Mouse (Mus musculus): ENCODE data around the gene Rtn2. TPM values are rescaled to one million over a fixed set of nuclear protein-coding genes. Genes with fewer than 3 reads are reported as not detected.

Gene Rtn2
- total RNA-seq, 1 experiment, result 9.9 TPM

- H3K4me3 ChIP-seq (ENCODE audit: insufficient read depth in 1 of 2, low read depth in 1 of 2, low read length in 2 of 2, poor library complexity in 1 of 2, severe bottlenecking in 1 of 2), result peak overlapping the region; percentile 4 to 44; a peak in 3 of 4 replicates
- no peak overlapping the region for H3K27ac ChIP-seq (ENCODE audit: insufficient read depth, low read depth, low read length, poor library complexity, severe bottlenecking)
- H3K36me3 ChIP-seq (ENCODE audit: control insufficient read depth, insufficient read depth, low read length, poor library complexity, severe bottlenecking), result no peaks in the 10 kb centered on the region
- peaks cover under 1 to 10% of the 10 kb centered on the region in 2 experiments; a peak in 2 of 4 replicates for H3K4me1 ChIP-seq (ENCODE audit: control insufficient read depth in 2 of 2, insufficient read depth in 2 of 2, low read length in 2 of 2, poor library complexity in 1 of 2)
- in situ Hi-C loops (cut with MboI; ENCODE audit: low sequenced_read_pairs in 2 of 2, unreplicated experiment in 2 of 2), result no loop called here
- TF ChIP-seq ZNF384 (IDR thresholded peaks at IDR 0.05; ENCODE audit: low read depth, low read length) (no peak), ZC3H11A (IDR thresholded peaks at IDR 0.05; ENCODE audit: borderline replicate concordance, low read depth, low read length) (no peak), CHD2 (IDR thresholded peaks at IDR 0.05; ENCODE audit: low read depth, low read length) (no peak), HCFC1 (IDR thresholded peaks at IDR 0.05; ENCODE audit: borderline replicate concordance, insufficient read depth, low read length) (no peak), MAFK (IDR thresholded peaks at IDR 0.05; ENCODE audit: insufficient read depth, low read depth, low read length) (no peak)
- H3K9me3 ChIP-seq (ENCODE audit: control insufficient read depth, insufficient read depth, low read depth, low read length), result no peaks in the 10 kb centered on the region
- peak overlapping the region; percentile 33 for H3K9ac ChIP-seq (ENCODE audit: insufficient read depth, low read depth, low read length, poor library complexity, severe bottlenecking)
- DNase-seq (ENCODE audit: low read depth, low spot score), result peak; percentile 78
Measured at GRCm38 (mm10) chr7:19327128-19327527, 44.7 kb downstream of the Rtn2 start.

- Histone ChIP-seq H3K9me3 (ENCODE audit: control insufficient read depth, insufficient read depth, low read depth, low read length) (no peaks in the 10 kb centered on the region), H3K4me1 (ENCODE audit: control insufficient read depth in 2 of 2, insufficient read depth in 2 of 2, low read length in 2 of 2, poor library complexity in 1 of 2) (peaks cover 2 to 10% of the 10 kb centered on the region in 2 experiments; a peak in 2 of 4 replicates), H3K9ac (ENCODE audit: insufficient read depth, low read depth, low read length, poor library complexity, severe bottlenecking) (no peak overlapping the region), H3K36me3 (ENCODE audit: control insufficient read depth, insufficient read depth, low read length, poor library complexity, severe bottlenecking) (no peaks in the 10 kb centered on the region), H3K4me3 (ENCODE audit: insufficient read depth in 1 of 2, low read depth in 1 of 2, low read length in 2 of 2, poor library complexity in 1 of 2, severe bottlenecking in 1 of 2) (no peak overlapping the region), H3K27ac (ENCODE audit: insufficient read depth, low read depth, low read length, poor library complexity, severe bottlenecking) (no peak overlapping the region)
- no peak for DNase-seq (ENCODE audit: low read depth, low spot score)
- in situ Hi-C loops (cut with MboI; ENCODE audit: low sequenced_read_pairs in 2 of 2, unreplicated experiment in 2 of 2), result no loop called here
- no peak for TF ChIP-seq HCFC1 (IDR thresholded peaks at IDR 0.05; ENCODE audit: borderline replicate concordance, insufficient read depth, low read length)
- TF ChIP-seq ZNF384 (IDR thresholded peaks at IDR 0.05; ENCODE audit: low read depth, low read length), result no peak
- no peak for TF ChIP-seq ZC3H11A (IDR thresholded peaks at IDR 0.05; ENCODE audit: borderline replicate concordance, low read depth, low read length)
- no peak for TF ChIP-seq MAFK (IDR thresholded peaks at IDR 0.05; ENCODE audit: insufficient read depth, low read depth, low read length)
- no peak for TF ChIP-seq CHD2 (IDR thresholded peaks at IDR 0.05; ENCODE audit: low read depth, low read length)
Measured at GRCm38 (mm10) chr7:19327782-19328181, 45.4 kb downstream of the Rtn2 start.

DNA sequence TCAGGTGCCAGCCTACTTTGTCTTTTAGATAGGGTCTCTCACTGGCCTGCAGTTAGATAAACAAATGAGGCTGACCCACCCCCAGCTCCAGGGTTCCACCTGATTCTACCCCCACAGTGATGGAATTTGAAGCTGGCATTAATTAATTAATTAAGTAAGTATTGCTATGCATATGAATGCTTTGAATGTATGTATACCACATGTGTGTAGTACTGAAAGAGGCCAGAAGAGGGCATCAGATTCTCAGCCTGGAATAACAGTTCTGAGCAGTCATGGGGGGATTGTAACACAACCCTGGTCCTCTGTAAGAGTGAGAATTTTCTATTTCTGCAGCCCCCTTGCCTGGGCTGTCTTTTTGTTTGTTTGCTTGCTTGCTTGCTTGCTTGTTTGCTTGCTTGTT lies 46.0 kb downstream of the Rtn2 start:
- TF ChIP-seq ZNF384 (IDR thresholded peaks at IDR 0.05; ENCODE audit: low read depth, low read length) (no peak), MAFK (IDR thresholded peaks at IDR 0.05; ENCODE audit: insufficient read depth, low read depth, low read length) (no peak), CHD2 (IDR thresholded peaks at IDR 0.05; ENCODE audit: low read depth, low read length) (no peak), HCFC1 (IDR thresholded peaks at IDR 0.05; ENCODE audit: borderline replicate concordance, insufficient read depth, low read length) (no peak), ZC3H11A (IDR thresholded peaks at IDR 0.05; ENCODE audit: borderline replicate concordance, low read depth, low read length) (no peak)
- peaks cover 2 to 10% of the 10 kb centered on the region in 2 experiments; a peak in 2 of 4 replicates for H3K4me1 ChIP-seq (ENCODE audit: control insufficient read depth in 2 of 2, insufficient read depth in 2 of 2, low read length in 2 of 2, poor library complexity in 1 of 2)

DNA sequence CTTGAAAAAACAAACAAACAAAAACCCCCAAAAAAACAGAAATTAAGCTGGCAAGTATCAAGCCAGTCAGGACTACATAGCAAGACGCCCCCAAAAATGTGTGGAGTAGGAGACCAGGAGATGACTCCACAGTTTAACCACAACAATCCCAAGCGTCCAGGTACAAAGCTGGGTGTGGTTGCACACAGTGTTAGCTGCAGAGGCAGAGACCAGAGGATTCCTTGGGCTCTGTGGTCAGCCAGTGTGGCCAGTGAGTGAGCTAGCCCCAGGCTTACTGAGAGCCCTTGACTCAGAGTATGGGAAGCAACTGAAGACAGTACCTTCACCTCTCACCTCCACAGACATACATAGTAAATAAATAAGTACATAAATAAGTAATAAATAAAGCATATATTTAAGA lies 49.5 kb downstream of the Rtn2 start:
- no peak for DNase-seq (ENCODE audit: low read depth, low spot score)
- no peaks in the 10 kb centered on the region for H3K9me3 ChIP-seq (ENCODE audit: control insufficient read depth, insufficient read depth, low read depth, low read length)
- in situ Hi-C loops (cut with MboI; ENCODE audit: low sequenced_read_pairs in 2 of 2, unreplicated experiment in 2 of 2), result no loop called here
- TF ChIP-seq CHD2 (IDR thresholded peaks at IDR 0.05; ENCODE audit: low read depth, low read length) (no peak), HCFC1 (IDR thresholded peaks at IDR 0.05; ENCODE audit: borderline replicate concordance, insufficient read depth, low read length) (no peak), ZC3H11A (IDR thresholded peaks at IDR 0.05; ENCODE audit: borderline replicate concordance, low read depth, low read length) (no peak), MAFK (IDR thresholded peaks at IDR 0.05; ENCODE audit: insufficient read depth, low read depth, low read length) (no peak), ZNF384 (IDR thresholded peaks at IDR 0.05; ENCODE audit: low read depth, low read length) (no peak)
- H3K36me3 ChIP-seq (ENCODE audit: control insufficient read depth, insufficient read depth, low read length, poor library complexity, severe bottlenecking), result no peaks in the 10 kb centered on the region
- H3K27ac ChIP-seq (ENCODE audit: insufficient read depth, low read depth, low read length, poor library complexity, severe bottlenecking), result no peak overlapping the region
- peaks cover 2 to 12% of the 10 kb centered on the region in 2 experiments; a peak in 1 of 4 replicates for H3K4me1 ChIP-seq (ENCODE audit: control insufficient read depth in 2 of 2, insufficient read depth in 2 of 2, low read length in 2 of 2, poor library complexity in 1 of 2)
- H3K9ac ChIP-seq (ENCODE audit: insufficient read depth, low read depth, low read length, poor library complexity, severe bottlenecking), result no peak overlapping the region
- H3K4me3 ChIP-seq (ENCODE audit: insufficient read depth in 1 of 2, low read depth in 1 of 2, low read length in 2 of 2, poor library complexity in 1 of 2, severe bottlenecking in 1 of 2), result no peak overlapping the region

More for the DNA sequence above, 46.0 kb downstream of the Rtn2 start:
- no peak for DNase-seq (ENCODE audit: low read depth, low spot score)
- Histone ChIP-seq H3K9ac (ENCODE audit: insufficient read depth, low read depth, low read length, poor library complexity, severe bottlenecking) (no peak overlapping the region), H3K9me3 (ENCODE audit: control insufficient read depth, insufficient read depth, low read depth, low read length) (no peaks in the 10 kb centered on the region), H3K27ac (ENCODE audit: insufficient read depth, low read depth, low read length, poor library complexity, severe bottlenecking) (no peak overlapping the region), H3K36me3 (ENCODE audit: control insufficient read depth, insufficient read depth, low read length, poor library complexity, severe bottlenecking) (no peaks in the 10 kb centered on the region), H3K4me3 (ENCODE audit: insufficient read depth in 1 of 2, low read depth in 1 of 2, low read length in 2 of 2, poor library complexity in 1 of 2, severe bottlenecking in 1 of 2) (no peak overlapping the region)
- in situ Hi-C loops (cut with MboI; ENCODE audit: low sequenced_read_pairs in 2 of 2, unreplicated experiment in 2 of 2), result no loop called here
